Mouse (Mus musculus): ENCODE data around the gene Pgs1. TPM values are rescaled to one million over a fixed set of nuclear protein-coding genes. Genes with fewer than 3 reads are reported as not detected.
A peak's percentile ranks its signal among the peaks of the same experiment; 100 is the strongest.

Pgs1 gene
- polyA plus RNA-seq, 1 experiment from 2014 or later, result 38.9 TPM

DNA sequence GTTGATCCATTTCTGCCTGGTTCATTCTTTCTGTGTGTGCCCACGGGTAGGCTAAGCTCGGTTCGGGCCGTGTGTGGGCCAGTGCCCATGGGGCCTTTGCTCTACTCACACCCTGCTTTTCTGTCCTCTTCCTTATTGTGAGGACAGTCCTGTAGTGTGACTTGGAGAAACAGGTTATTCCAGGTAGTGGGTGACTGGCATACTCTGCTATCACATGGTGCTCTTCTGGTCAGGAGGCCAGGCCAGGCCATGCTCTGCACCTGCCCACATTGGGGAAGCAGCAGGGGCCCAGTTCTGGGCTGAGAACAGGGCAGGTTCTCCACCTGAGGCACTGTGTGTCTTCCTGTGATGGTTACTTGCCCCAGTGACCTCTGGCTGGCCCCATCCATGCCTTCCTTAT, 12.3 kb downstream of the Pgs1 start:
- peaks cover 37% of the 10 kb centered on the region for H3K4me1 ChIP-seq
- H3K9ac ChIP-seq, result no peak overlapping the region
- ATAC-seq (replicated peaks; ENCODE audit: low FRiP score), result no peak
- peaks cover 51% of the 10 kb centered on the region for H3K36me3 ChIP-seq
- H3K4me2 ChIP-seq, result no peak overlapping the region
- H3K27me3 ChIP-seq, result no peaks in the 10 kb centered on the region
- H3K27ac ChIP-seq, result peak overlapping the region; percentile 27; the same call in 1 of the 2 replicates
- no peak overlapping the region for H3K4me3 ChIP-seq (replicated peaks)
- H3K9me3 ChIP-seq (replicated peaks), result no peaks in the 10 kb centered on the region
- 91% methylated on average over 4 of the region's 4 CpGs for WGBS

- no peak for ATAC-seq (replicated peaks; ENCODE audit: low FRiP score)
- peaks cover 61% of the 10 kb centered on the region for H3K36me3 ChIP-seq
- 86% methylated on average over 6 of the region's 6 CpGs for WGBS
Measured at GRCm38 (mm10) chr11:117999260-117999934, 13.3 kb downstream of the Pgs1 start.

GRCm38 (mm10) chr11:118000083-118000482, 14.0 kb downstream of the Pgs1 start:
- no peaks in the 10 kb centered on the region for H3K27me3 ChIP-seq
- no peak overlapping the region for H3K4me2 ChIP-seq
- H3K4me1 ChIP-seq, result peaks cover 37% of the 10 kb centered on the region
- no peaks in the 10 kb centered on the region for H3K9me3 ChIP-seq (replicated peaks)
- no peak overlapping the region for H3K9ac ChIP-seq
- WGBS, result 62% methylated on average over 1 of the region's 1 CpGs
- no peak for ATAC-seq (replicated peaks; ENCODE audit: low FRiP score)
- peaks cover 68% of the 10 kb centered on the region for H3K36me3 ChIP-seq
- no peak overlapping the region for H3K4me3 ChIP-seq (replicated peaks)
- no peak overlapping the region for H3K27ac ChIP-seq

More at GRCm38 (mm10) chr11:117999260-117999934, 13.3 kb downstream of the Pgs1 start:
- no peak overlapping the region for H3K4me2 ChIP-seq
- H3K9me3 ChIP-seq (replicated peaks), result no peaks in the 10 kb centered on the region
- no peaks in the 10 kb centered on the region for H3K27me3 ChIP-seq
- peaks cover 37% of the 10 kb centered on the region for H3K4me1 ChIP-seq
- H3K27ac ChIP-seq, result no peak overlapping the region
- no peak overlapping the region for H3K9ac ChIP-seq
- H3K4me3 ChIP-seq (replicated peaks), result no peak overlapping the region

DNA sequence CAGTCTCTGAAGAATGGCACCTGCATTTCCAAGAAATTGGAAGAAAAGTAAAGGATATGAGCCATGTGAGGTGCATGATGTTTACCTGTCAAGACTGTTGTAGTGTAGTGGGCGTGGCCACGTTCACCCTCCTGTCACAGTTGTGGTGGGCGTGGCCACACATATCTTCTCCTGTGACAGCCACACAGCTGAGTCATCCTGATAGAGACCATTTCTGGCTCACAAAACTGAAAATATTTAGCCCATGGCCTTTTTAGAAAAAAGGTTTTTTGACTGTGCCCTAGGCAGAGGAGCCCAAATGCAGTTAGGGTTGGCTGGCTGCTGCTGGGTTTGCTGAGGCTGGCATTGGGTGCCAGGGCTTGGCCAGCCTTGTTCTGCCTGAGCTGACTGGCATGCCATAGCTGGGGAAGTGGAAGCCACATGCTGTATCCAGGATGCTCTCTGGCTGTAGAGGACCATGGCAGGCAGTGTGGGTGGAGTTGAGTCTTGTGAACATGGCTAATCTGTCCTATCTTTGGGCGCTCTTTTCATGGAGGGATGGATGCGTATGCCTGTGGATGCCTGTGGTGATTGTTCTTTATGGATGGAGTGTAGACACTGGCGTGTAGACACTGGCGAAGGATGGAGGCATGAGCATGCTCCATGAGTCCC, 14.6 kb downstream of the Pgs1 start:
- no peak for ATAC-seq (replicated peaks; ENCODE audit: low FRiP score)
- H3K36me3 ChIP-seq, result peaks cover 74% of the 10 kb centered on the region

DNA sequence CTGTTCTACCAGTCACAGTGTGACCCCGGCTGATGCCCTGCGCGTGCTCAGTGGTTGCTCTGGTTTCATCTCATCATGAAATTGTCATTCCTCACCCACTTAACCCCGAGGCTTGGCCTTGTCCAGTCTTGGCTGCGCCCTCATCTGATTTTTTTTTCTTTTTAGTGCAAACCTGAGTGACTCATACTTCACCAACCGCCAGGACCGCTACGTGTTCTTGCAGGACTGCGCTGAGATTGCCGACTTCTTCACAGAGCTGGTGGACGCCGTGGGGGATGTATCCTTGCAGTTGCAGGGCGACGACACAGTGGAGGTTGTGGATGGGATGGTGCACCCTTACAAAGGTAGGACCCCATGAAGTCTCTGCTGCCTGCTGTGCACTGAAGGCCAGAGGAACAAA, 17.1 kb downstream of the Pgs1 start:
- H3K9ac ChIP-seq, result no peak overlapping the region
- H3K4me2 ChIP-seq, result no peak overlapping the region
- no peaks in the 10 kb centered on the region for H3K27me3 ChIP-seq
- no peaks in the 10 kb centered on the region for H3K9me3 ChIP-seq (replicated peaks)
- WGBS, result 87% methylated on average over 14 of the region's 14 CpGs
- H3K4me3 ChIP-seq (replicated peaks), result no peak overlapping the region
- peaks cover 39% of the 10 kb centered on the region for H3K4me1 ChIP-seq
- no peak for ATAC-seq (replicated peaks; ENCODE audit: low FRiP score)
- peaks cover 82% of the 10 kb centered on the region for H3K36me3 ChIP-seq
- H3K27ac ChIP-seq, result peak overlapping the region; percentile 88

More for the DNA sequence above, 14.6 kb downstream of the Pgs1 start:
- Histone ChIP-seq H3K4me3 (replicated peaks) (no peak overlapping the region), H3K4me2 (no peak overlapping the region), H3K9me3 (replicated peaks) (no peaks in the 10 kb centered on the region), H3K9ac (no peak overlapping the region), H3K4me1 (peaks cover 35% of the 10 kb centered on the region), H3K27ac (no peak overlapping the region), H3K27me3 (no peaks in the 10 kb centered on the region)
- WGBS, result 91% methylated on average over 7 of the region's 7 CpGs

DNA sequence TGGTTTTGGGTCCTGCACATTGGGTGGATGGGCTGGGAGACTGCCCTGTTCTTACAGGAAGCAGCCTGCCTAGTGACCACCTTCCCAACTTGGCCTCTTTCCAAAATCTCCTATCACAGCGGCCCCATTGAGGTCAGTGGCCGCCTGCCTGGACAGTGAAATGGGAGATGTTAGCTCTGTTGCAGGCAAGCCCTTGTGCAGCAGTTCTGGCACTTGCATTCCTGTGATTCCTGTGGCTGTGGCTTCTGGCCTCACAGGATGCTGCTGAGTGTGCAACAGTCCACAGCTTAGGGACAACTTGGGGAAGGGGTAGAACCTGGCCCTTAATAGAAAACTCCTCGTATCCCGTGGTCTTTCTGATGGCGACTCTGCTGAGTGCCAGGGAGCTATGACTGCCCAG, 17.6 kb downstream of the Pgs1 start:
- no peak; the same call in 1 of the 2 replicates for ATAC-seq (replicated peaks; ENCODE audit: low FRiP score)
- peaks cover 78% of the 10 kb centered on the region for H3K36me3 ChIP-seq

DNA sequence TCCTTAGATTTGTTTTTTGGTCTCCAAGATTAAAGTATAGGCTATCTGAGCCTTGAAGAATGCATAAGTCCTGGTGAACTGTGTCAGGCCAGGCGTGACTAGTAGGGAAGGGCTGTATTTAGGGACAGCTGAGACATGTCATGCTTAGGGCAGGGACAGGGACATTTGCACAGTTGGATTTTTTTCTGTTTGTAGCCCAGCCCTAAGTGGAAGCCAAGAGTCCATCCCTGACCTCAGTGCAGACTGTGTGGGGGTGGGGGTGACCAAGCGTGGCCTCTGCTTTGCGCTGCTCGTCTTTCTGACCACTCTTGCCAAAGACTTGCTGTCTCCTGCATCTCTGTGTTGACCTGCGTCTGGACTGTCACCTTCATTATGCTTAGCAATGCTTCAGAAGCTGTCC, 18.1 kb downstream of the Pgs1 start:
- 0 out of 2 replicates have a peak overlapping the region, but pooled peaks have one; percentile 8 for H3K4me2 ChIP-seq
- H3K9me3 ChIP-seq (replicated peaks), result no peaks in the 10 kb centered on the region
- H3K4me3 ChIP-seq (replicated peaks), result no peak overlapping the region
- H3K36me3 ChIP-seq, result peaks cover 74% of the 10 kb centered on the region
- WGBS, result 43% methylated on average over 5 of the region's 5 CpGs
- peak; percentile 70 for ATAC-seq (replicated peaks; ENCODE audit: low FRiP score)
- H3K27me3 ChIP-seq, result no peaks in the 10 kb centered on the region
- peaks cover 45% of the 10 kb centered on the region for H3K4me1 ChIP-seq
- no peak overlapping the region for H3K9ac ChIP-seq
- peak overlapping the region; percentile 88 for H3K27ac ChIP-seq

More for the DNA sequence above, 17.6 kb downstream of the Pgs1 start:
- WGBS, result 50% methylated on average over 5 of the region's 5 CpGs
- H3K27ac ChIP-seq, result peak overlapping the region; percentile 88
- 0 out of 2 replicates have a peak overlapping the region, but pooled peaks have one; percentile 12 for H3K4me2 ChIP-seq
- H3K27me3 ChIP-seq, result no peaks in the 10 kb centered on the region
- H3K4me3 ChIP-seq (replicated peaks), result no peak overlapping the region
- H3K9me3 ChIP-seq (replicated peaks), result no peaks in the 10 kb centered on the region
- peaks cover 40% of the 10 kb centered on the region for H3K4me1 ChIP-seq
- no peak overlapping the region for H3K9ac ChIP-seq

GRCm38 (mm10) chr11:118007460-118008143, 21.5 kb downstream of the Pgs1 start:
- Histone ChIP-seq H3K9ac (no peak overlapping the region), H3K4me3 (replicated peaks) (no peak overlapping the region), H3K27me3 (no peaks in the 10 kb centered on the region), H3K27ac (no peak overlapping the region), H3K4me2 (no peak overlapping the region), H3K4me1 (peaks cover 78% of the 10 kb centered on the region), H3K9me3 (replicated peaks) (no peaks in the 10 kb centered on the region), H3K36me3 (peaks cover 41% of the 10 kb centered on the region)
- no peak for ATAC-seq (replicated peaks; ENCODE audit: low FRiP score)
- 68% methylated on average over 8 of the region's 8 CpGs for WGBS

DNA sequence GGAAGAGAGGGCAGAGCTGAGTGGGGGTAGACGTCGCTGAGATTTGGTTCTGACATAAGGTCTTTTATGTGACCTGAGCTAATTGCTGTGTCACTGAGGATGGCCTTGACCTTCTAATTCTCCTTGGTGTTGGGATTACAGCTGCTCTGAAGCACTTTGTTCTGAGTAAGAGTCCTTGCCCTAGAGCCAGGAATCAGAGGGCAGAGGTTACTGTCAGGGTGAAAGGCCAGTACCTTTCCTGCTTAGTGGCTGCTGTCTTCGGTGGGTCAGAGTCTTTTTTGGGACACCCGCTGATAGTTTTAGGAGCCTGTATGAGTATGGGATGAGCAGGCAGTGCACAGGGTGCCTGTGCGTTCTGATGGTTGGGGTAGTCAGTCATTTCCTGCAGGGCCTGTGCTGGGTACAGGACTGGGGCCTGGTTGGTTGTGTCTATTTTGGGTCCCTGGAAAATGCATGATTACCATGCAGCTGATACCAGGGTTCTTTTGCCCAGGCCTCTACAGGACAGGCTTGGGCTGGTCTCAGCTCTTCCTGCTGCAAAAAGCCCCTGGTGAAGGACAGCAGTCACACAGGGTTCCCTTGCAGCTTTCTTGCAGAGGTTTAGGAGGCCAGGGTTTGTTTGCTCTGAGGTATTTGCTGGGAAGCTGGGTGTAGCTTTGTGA, 22.2 kb downstream of the Pgs1 start:
- H3K4me2 ChIP-seq, result no peak overlapping the region
- peak overlapping the region; percentile 55; the same call in 1 of the 2 replicates for H3K27ac ChIP-seq
- no peak for ATAC-seq (replicated peaks; ENCODE audit: low FRiP score)
- no peaks in the 10 kb centered on the region for H3K27me3 ChIP-seq
- H3K9me3 ChIP-seq (replicated peaks), result no peaks in the 10 kb centered on the region
- peaks cover 79% of the 10 kb centered on the region for H3K4me1 ChIP-seq
- no peak overlapping the region for H3K9ac ChIP-seq
- H3K4me3 ChIP-seq (replicated peaks), result no peak overlapping the region
- WGBS, result 56% methylated on average over 5 of the region's 5 CpGs
- H3K36me3 ChIP-seq, result peaks cover 36% of the 10 kb centered on the region

DNA sequence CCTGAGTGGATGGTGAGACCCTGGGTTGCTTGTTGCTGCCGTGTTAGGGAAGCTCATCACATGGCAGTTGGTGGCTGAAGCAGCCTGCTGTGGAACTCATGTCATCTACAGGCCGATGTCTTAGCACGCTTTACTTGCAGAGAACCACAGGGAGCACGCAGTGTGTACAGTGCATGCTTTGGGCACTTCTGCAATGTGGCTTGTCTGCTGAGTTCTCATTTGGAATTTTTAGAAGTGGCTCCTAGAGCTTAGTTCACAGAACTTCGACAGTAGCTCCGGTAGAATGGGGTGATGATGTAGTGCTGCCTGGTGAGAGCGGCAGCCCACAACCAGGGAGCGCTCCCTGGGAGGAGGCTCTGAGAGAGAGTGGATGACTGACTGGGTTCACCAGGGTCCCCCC, 22.8 kb downstream of the Pgs1 start:
- ATAC-seq (replicated peaks; ENCODE audit: low FRiP score), result no peak
- Histone ChIP-seq H3K9me3 (replicated peaks) (no peaks in the 10 kb centered on the region), H3K4me2 (no peak overlapping the region), H3K27me3 (no peaks in the 10 kb centered on the region), H3K4me3 (replicated peaks) (no peak overlapping the region), H3K9ac (no peak overlapping the region), H3K27ac (peak overlapping the region; percentile 65; the same call in 1 of the 2 replicates), H3K36me3 (peaks cover 30% of the 10 kb centered on the region), H3K4me1 (peaks cover 78% of the 10 kb centered on the region)
- WGBS, result 80% methylated on average over 8 of the region's 8 CpGs

DNA sequence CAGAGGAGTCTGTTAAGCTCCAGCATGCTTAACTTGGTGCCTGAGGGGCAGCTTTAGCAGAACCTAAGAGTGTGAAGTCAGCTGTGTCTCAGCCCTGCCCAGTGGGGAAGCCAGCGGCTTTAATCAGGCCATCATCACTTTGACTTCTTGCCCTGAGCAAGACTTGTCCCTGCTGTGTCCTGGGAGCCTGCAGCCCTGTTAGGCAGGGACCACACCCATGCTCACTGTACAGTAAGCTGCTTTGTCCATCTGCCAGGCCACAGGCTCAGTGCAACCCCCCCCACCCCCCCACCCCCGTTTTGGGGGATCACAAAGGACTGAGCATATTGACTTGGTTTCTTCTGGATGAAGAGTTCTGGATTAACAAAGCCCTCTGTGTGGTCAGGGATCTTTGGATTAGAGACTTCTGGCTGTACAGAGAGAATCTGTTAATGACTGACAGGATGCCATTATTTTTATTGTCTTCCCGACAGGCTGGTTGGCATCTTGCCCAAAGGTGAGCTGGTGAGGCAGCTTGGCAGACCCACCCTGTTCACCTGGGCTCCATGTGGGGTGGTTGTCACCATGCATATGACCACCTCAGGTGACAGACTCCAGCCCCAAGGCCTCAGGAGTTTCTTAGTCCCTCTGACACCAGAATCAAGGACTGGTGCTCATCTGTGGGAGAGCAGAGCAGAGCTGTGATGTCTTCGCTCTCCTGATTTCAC, 23.9 kb downstream of the Pgs1 start:
- 52% methylated on average over 4 of the region's 4 CpGs for WGBS
- Histone ChIP-seq H3K27ac (peak overlapping the region; percentile 65), H3K4me3 (replicated peaks) (no peak overlapping the region), H3K36me3 (peaks cover 26% of the 10 kb centered on the region), H3K27me3 (no peaks in the 10 kb centered on the region), H3K9me3 (replicated peaks) (no peaks in the 10 kb centered on the region), H3K9ac (0 out of 2 replicates have a peak overlapping the region, but pooled peaks have one; percentile 3), H3K4me1 (peaks cover 66% of the 10 kb centered on the region), H3K4me2 (no peak overlapping the region)
- ATAC-seq (replicated peaks; ENCODE audit: low FRiP score), result no peak; the same call in 1 of the 2 replicates
